Mouse (Mus musculus): ENCODE results near the gene Dbt.

DNA sequence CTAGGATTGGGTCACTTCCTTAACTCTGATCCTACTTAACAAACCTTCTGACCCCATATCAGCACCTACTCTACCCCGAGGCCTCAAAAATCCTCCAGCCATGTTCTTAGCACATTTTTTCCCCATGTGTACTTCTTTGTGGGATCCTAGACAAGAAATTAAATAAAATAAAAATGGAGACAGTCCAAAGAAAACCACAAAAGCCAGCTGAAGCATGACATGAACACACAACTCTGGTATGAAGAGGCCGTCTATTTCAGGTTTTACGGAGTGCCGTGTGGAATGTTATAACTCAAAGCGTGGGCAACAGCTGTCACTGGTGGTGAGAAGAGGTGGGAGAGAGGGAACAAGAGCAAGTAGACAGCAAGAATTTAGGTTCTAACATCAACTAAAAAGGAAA is 38.5 kb downstream of the Dbt start:
- TF ChIP-seq CTCF (IDR thresholded peaks at IDR 0.05; ENCODE audit: low read depth), result no peak
- TF ChIP-seq EP300 (IDR thresholded peaks at IDR 0.05; ENCODE audit: low read depth), result no peak

All from liver, embryonic 14.5 days (tissue).